Mouse (Mus musculus): Measurements from ENCODE around the gene Sstr2. TPM values are rescaled to one million over a fixed set of nuclear protein-coding genes. Genes with fewer than 3 reads are reported as not detected.

Sstr2 gene
- polyA plus RNA-seq, 2 experiments: 0.91 to 1.1 TPM

- Histone ChIP-seq H3K27me3 (ENCODE audit: control insufficient read depth, insufficient read depth, low read length) (no peaks in the 10 kb centered on the region), H3K9ac (ENCODE audit: low read depth, low read length, severe bottlenecking) (no peak overlapping the region), H3K36me3 (ENCODE audit: control insufficient read depth, insufficient read depth, low read length) (peaks cover 61% of the 10 kb centered on the region), H3K4me1 (ENCODE audit: control insufficient read depth, insufficient read depth, low read length) (peaks cover 23% of the 10 kb centered on the region), H3K9me3 (ENCODE audit: control insufficient read depth, low read length) (no peaks in the 10 kb centered on the region), H3K27ac (replicated peaks; ENCODE audit: low read depth, low read length) (no peak overlapping the region), H3K4me3 (replicated peaks; ENCODE audit: low read length) (no peak overlapping the region), H3K4me2 (replicated peaks; ENCODE audit: low read depth, low read length, severe bottlenecking) (no peak overlapping the region)
- no peak for TF ChIP-seq POLR2A (IDR thresholded peaks at IDR 0.05; ENCODE audit: borderline replicate concordance, extremely low read depth, insufficient read depth, insufficient read length)
- 85% methylated on average over 6 of the region's 6 CpGs for WGBS
- DNase-seq (ENCODE audit: low spot score): no peak
- no peak for ATAC-seq (ENCODE audit: low FRiP score, low read depth)
Observed at GRCm38 (mm10) chr11:113652516-113652915, 33.4 kb downstream of the Sstr2 start.

GRCm38 (mm10) chr11:113654105-113654504 is 35.0 kb downstream of the Sstr2 start:
- no peak for TF ChIP-seq POLR2A (IDR thresholded peaks at IDR 0.05; ENCODE audit: borderline replicate concordance, extremely low read depth, insufficient read depth, insufficient read length)
- 75% methylated on average over 14 of the region's 15 CpGs for WGBS
- Histone ChIP-seq H3K4me3 (replicated peaks; ENCODE audit: low read length) (no peak overlapping the region), H3K27ac (replicated peaks; ENCODE audit: low read depth, low read length) (peak overlapping the region; percentile 65), H3K4me1 (ENCODE audit: control insufficient read depth, insufficient read depth, low read length) (peaks cover 16% of the 10 kb centered on the region), H3K9ac (ENCODE audit: low read depth, low read length, severe bottlenecking) (no peak overlapping the region), H3K36me3 (ENCODE audit: control insufficient read depth, insufficient read depth, low read length) (peaks cover 77% of the 10 kb centered on the region), H3K27me3 (ENCODE audit: control insufficient read depth, insufficient read depth, low read length) (no peaks in the 10 kb centered on the region), H3K4me2 (replicated peaks; ENCODE audit: low read depth, low read length, severe bottlenecking) (no peak overlapping the region), H3K9me3 (ENCODE audit: control insufficient read depth, low read length) (no peaks in the 10 kb centered on the region)
- ATAC-seq (ENCODE audit: low FRiP score, low read depth) (no peak), DNase-seq (ENCODE audit: low spot score) (no peak)

- 30% methylated on average over 18 of the region's 18 CpGs for WGBS
- Histone ChIP-seq H3K36me3 (ENCODE audit: control insufficient read depth, insufficient read depth, low read length) (peaks cover 83% of the 10 kb centered on the region), H3K9me3 (ENCODE audit: control insufficient read depth, low read length) (no peaks in the 10 kb centered on the region), H3K27ac (replicated peaks; ENCODE audit: low read depth, low read length) (peak overlapping the region; percentile 65), H3K4me1 (ENCODE audit: control insufficient read depth, insufficient read depth, low read length) (peaks cover 16% of the 10 kb centered on the region), H3K9ac (ENCODE audit: low read depth, low read length, severe bottlenecking) (no peak overlapping the region), H3K4me3 (replicated peaks; ENCODE audit: low read length) (no peak overlapping the region), H3K4me2 (replicated peaks; ENCODE audit: low read depth, low read length, severe bottlenecking) (no peak overlapping the region), H3K27me3 (ENCODE audit: control insufficient read depth, insufficient read depth, low read length) (no peaks in the 10 kb centered on the region)
- DNase-seq (ENCODE audit: low spot score) (peak; percentile 73), ATAC-seq (ENCODE audit: low FRiP score, low read depth) (no peak)
- TF ChIP-seq POLR2A (IDR thresholded peaks at IDR 0.05; ENCODE audit: borderline replicate concordance, extremely low read depth, insufficient read depth, insufficient read length): no peak
Observed at GRCm38 (mm10) chr11:113654561-113655270, 35.6 kb downstream of the Sstr2 start.

- Histone ChIP-seq H3K27ac (replicated peaks; ENCODE audit: low read depth, low read length) (no peak overlapping the region), H3K9ac (ENCODE audit: low read depth, low read length, severe bottlenecking) (no peak overlapping the region)
- 89% methylated on average over 8 of the region's 8 CpGs for WGBS
Observed at GRCm38 (mm10) chr11:113656511-113656932, 37.4 kb downstream of the Sstr2 start.

GRCm38 (mm10) chr11:113657221-113657620 is 38.1 kb downstream of the Sstr2 start:
- 66% methylated on average over 4 of the region's 4 CpGs for WGBS
- Histone ChIP-seq H3K4me1 (ENCODE audit: control insufficient read depth, insufficient read depth, low read length) (peaks cover 6% of the 10 kb centered on the region), H3K27me3 (ENCODE audit: control insufficient read depth, insufficient read depth, low read length) (no peaks in the 10 kb centered on the region), H3K36me3 (ENCODE audit: control insufficient read depth, insufficient read depth, low read length) (peaks cover 97% of the 10 kb centered on the region), H3K9me3 (ENCODE audit: control insufficient read depth, low read length) (no peaks in the 10 kb centered on the region), H3K27ac (replicated peaks; ENCODE audit: low read depth, low read length) (no peak overlapping the region), H3K4me2 (replicated peaks; ENCODE audit: low read depth, low read length, severe bottlenecking) (no peak overlapping the region), H3K9ac (ENCODE audit: low read depth, low read length, severe bottlenecking) (no peak overlapping the region), H3K4me3 (replicated peaks; ENCODE audit: low read length) (no peak overlapping the region)
- DNase-seq (ENCODE audit: low spot score): no peak
- no peak for TF ChIP-seq POLR2A (IDR thresholded peaks at IDR 0.05; ENCODE audit: borderline replicate concordance, extremely low read depth, insufficient read depth, insufficient read length)
- no peak for ATAC-seq (ENCODE audit: low FRiP score, low read depth)

More at GRCm38 (mm10) chr11:113656511-113656932, 37.4 kb downstream of the Sstr2 start:
- Histone ChIP-seq H3K4me3 (replicated peaks; ENCODE audit: low read length) (no peak overlapping the region), H3K27me3 (ENCODE audit: control insufficient read depth, insufficient read depth, low read length) (no peaks in the 10 kb centered on the region), H3K36me3 (ENCODE audit: control insufficient read depth, insufficient read depth, low read length) (peaks cover 97% of the 10 kb centered on the region), H3K9me3 (ENCODE audit: control insufficient read depth, low read length) (no peaks in the 10 kb centered on the region), H3K4me1 (ENCODE audit: control insufficient read depth, insufficient read depth, low read length) (peaks cover 6% of the 10 kb centered on the region), H3K4me2 (replicated peaks; ENCODE audit: low read depth, low read length, severe bottlenecking) (no peak overlapping the region)
- no peak for TF ChIP-seq POLR2A (IDR thresholded peaks at IDR 0.05; ENCODE audit: borderline replicate concordance, extremely low read depth, insufficient read depth, insufficient read length)
- ATAC-seq (ENCODE audit: low FRiP score, low read depth) (no peak), DNase-seq (ENCODE audit: low spot score) (no peak)
